Mouse (Mus musculus) thymus, postnatal 4 days (tissue): ENCODE data around the gene Ift172.

Source experiments
- DNase-seq: peaks from one replicate; pipeline ENCODE4 v3.0.0; 2021

The Ift172 gene

DNA sequence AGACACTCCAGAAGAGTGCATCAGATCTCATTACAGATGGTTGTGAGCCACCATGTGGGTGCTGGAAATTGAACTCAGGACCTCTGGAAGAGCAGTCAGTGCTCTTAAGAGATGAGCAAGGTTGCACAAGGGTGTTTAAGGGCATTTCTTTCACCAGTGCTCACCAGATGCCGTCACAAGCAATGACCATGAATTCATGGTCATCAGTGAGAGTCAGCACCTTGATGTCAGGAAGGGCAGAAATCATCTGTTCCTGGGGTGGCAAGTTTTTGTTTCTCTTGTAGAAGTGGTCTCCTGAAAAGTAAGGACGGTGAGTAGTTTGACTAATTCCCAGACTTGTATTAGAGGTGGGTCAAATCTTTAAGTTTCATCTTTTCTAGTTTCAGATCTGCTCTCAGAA, 87.0 kb downstream of the Ift172 start:
- no peak for DNase-seq
